Mouse (Mus musculus): ENCODE data around the gene Gm9602.
"Not testable (repeated sequence)": the region's sequence is repeated elsewhere in the genome, so short reads cannot be mapped to it uniquely, and the experiment has no call there.

Gene Gm9602

GRCm38 (mm10) chr14:4776037-4776436, at the start of gene Gm9602:
Gene Gm9602 (plus strand): TSS chr14:4776337.
- DNase-seq (ENCODE audit: low read depth, low spot score), result not testable (repeated sequence)

GRCm38 (mm10) chr14:4806421-4806820, 30.3 kb downstream of the Gm9602 start:
- DNase-seq (ENCODE audit: low read depth, low spot score), result not testable (repeated sequence)

GRCm38 (mm10) chr14:4821950-4822349, 45.8 kb downstream of the Gm9602 start:
- not testable (repeated sequence) for DNase-seq (ENCODE audit: low read depth, low spot score)
